Mouse (Mus musculus) ES-Bruce4 (cell line): ENCODE results near the gene Scnn1b. TPM values are rescaled to one million over a fixed set of nuclear protein-coding genes. Genes with fewer than 3 reads are reported as not detected.

Experiments
- H3K27ac ChIP-seq: 2 replicates; pipeline ENCODE4 v1.5.1; 2012; ENCODE audit warnings: low read length, inconsistent platforms; ENCODE audit not compliant: insufficient read depth
- H3K27me3 ChIP-seq: 2 replicates; pipeline ENCODE4 v1.6.1; 2012; ENCODE audit warnings: mild to moderate bottlenecking, low read length, inconsistent platforms; ENCODE audit not compliant: control insufficient read depth, poor library complexity, insufficient read depth, severe bottlenecking
- H3K36me3 ChIP-seq: 2 replicates; pipeline ENCODE4 v1.6.1; 2012; ENCODE audit warnings: inconsistent platforms, mild to moderate bottlenecking, low read length, moderate library complexity; ENCODE audit not compliant: control insufficient read depth, poor library complexity, insufficient read depth, severe bottlenecking
- H3K4me1 ChIP-seq: one replicate; pipeline ENCODE4 v1.8.1; 2011; ENCODE audit warnings: low read length; ENCODE audit not compliant: control insufficient read depth, insufficient read depth
- H3K4me3 ChIP-seq: 2 replicates; pipeline ENCODE4 v1.5.1; 2011; ENCODE audit warnings: low read depth, mild to moderate bottlenecking, low read length
- H3K9ac ChIP-seq: 2 replicates; pipeline ENCODE4 v1.6.1; 2012; ENCODE audit warnings: low read depth, mild to moderate bottlenecking, inconsistent platforms; ENCODE audit not compliant: poor library complexity, severe bottlenecking
- H3K9me3 ChIP-seq: replicated peaks from 2 replicates; pipeline ENCODE4 v1.6.1; 2012; ENCODE audit warnings: mild to moderate bottlenecking, low read length, inconsistent platforms; ENCODE audit not compliant: control insufficient read depth, poor library complexity, insufficient read depth, severe bottlenecking
- CTCF ChIP-seq: IDR thresholded peaks from one replicate; pipeline ENCODE4 v1.8.1; 2011; ENCODE audit warnings: low read depth, low read length
- EP300 ChIP-seq: IDR thresholded peaks from 2 replicates; pipeline ENCODE4 v1.6.1; 2011; ENCODE audit warnings: low read depth, low read length; ENCODE audit not compliant: insufficient read depth
- POLR2A ChIP-seq: IDR thresholded peaks from one replicate; pipeline ENCODE4 v1.8.1; 2011; ENCODE audit warnings: low read length; ENCODE audit not compliant: insufficient read depth
- polyA plus RNA-seq: library from polyadenylated mRNA; stranded (reverse); fragments of >200 nt; gene quantifications from 2 replicates; pipeline ENCODE4 v1.2.4, GENCODE M21; 2011; ENCODE audit warnings: low read depth; ENCODE audit not compliant: missing spikeins, insufficient read depth, insufficient read length

The Scnn1b gene
- polyA plus RNA-seq, 1 experiment = not detected

- Histone ChIP-seq H3K36me3 (no peaks in the 10 kb centered on the region), H3K27ac (no peak overlapping the region)
- TF ChIP-seq CTCF = no peak
- no peak for TF ChIP-seq EP300
- no peak for TF ChIP-seq POLR2A
Measured at GRCm38 (mm10) chr7:121946196-121946595, 81.4 kb downstream of the Scnn1b start.

DNA sequence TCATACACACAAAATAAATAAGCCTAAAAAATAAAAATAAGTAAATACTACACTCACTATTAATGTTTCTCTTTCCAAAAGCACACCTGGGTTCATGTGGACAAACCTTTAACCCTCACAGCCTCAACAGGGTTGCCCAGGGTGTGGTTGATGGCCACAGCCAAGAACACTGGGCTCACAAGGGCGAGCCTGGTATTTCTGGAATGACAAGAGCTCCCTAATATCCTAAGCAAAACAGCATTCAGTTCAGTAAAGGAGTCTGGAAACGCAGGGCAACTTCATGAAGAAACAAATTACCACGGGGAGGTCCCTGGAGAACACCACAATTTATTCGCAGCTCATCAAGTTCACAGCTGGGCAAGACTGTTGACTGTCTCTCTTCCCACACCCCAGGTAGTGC lies 82.7 kb downstream of the Scnn1b start:
- no peaks in the 10 kb centered on the region for H3K27me3 ChIP-seq
- no peak for TF ChIP-seq CTCF
- no peak for TF ChIP-seq POLR2A
- TF ChIP-seq EP300 = no peak
- no peaks in the 10 kb centered on the region for H3K4me1 ChIP-seq
- H3K4me3 ChIP-seq = no peak overlapping the region
- no peaks in the 10 kb centered on the region for H3K36me3 ChIP-seq
- H3K9ac ChIP-seq = no peak overlapping the region
- no peaks in the 10 kb centered on the region for H3K9me3 ChIP-seq
- no peak overlapping the region for H3K27ac ChIP-seq

More at GRCm38 (mm10) chr7:121946196-121946595, 81.4 kb downstream of the Scnn1b start:
- Histone ChIP-seq H3K9me3 (no peaks in the 10 kb centered on the region), H3K27me3 (no peaks in the 10 kb centered on the region), H3K4me1 (no peaks in the 10 kb centered on the region), H3K9ac (no peak overlapping the region), H3K4me3 (no peak overlapping the region)

GRCm38 (mm10) chr7:121954891-121955669 lies 90.2 kb downstream of the Scnn1b start:
- no peak for TF ChIP-seq POLR2A
- TF ChIP-seq CTCF = no peak
- no peak for TF ChIP-seq EP300
- H3K27me3 ChIP-seq = no peaks in the 10 kb centered on the region
- H3K27ac ChIP-seq = no peak overlapping the region
- H3K4me3 ChIP-seq = no peak overlapping the region
- H3K9me3 ChIP-seq = no peaks in the 10 kb centered on the region
- no peaks in the 10 kb centered on the region for H3K4me1 ChIP-seq
- peaks cover 6% of the 10 kb centered on the region for H3K36me3 ChIP-seq
- no peak overlapping the region for H3K9ac ChIP-seq

DNA sequence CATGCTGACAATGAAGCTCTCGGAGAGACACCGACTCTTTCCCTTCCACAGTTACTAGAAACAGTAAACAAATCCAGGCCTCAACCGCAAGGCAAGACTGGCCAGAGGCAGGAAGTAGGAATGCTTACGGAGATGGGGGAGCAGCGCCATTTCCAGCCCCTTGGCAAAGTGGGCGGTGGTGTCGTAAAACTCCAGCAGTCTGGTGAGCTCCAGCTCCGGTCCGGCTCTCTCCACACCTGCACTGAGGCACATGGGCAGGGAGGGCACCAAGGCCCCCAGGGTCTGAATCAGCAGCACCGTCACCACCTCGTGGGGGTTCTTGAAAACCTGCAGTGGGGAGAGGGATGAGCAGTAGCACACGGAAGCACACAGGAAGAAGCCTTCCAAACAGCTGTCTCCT lies 91.0 kb downstream of the Scnn1b start:
- Histone ChIP-seq H3K9ac (no peak overlapping the region), H3K27ac (no peak overlapping the region), H3K36me3 (peaks cover 6% of the 10 kb centered on the region), H3K4me3 (no peak overlapping the region), H3K27me3 (no peaks in the 10 kb centered on the region), H3K9me3 (no peaks in the 10 kb centered on the region), H3K4me1 (no peaks in the 10 kb centered on the region)
- no peak for TF ChIP-seq EP300
- no peak for TF ChIP-seq CTCF
- TF ChIP-seq POLR2A = no peak

DNA sequence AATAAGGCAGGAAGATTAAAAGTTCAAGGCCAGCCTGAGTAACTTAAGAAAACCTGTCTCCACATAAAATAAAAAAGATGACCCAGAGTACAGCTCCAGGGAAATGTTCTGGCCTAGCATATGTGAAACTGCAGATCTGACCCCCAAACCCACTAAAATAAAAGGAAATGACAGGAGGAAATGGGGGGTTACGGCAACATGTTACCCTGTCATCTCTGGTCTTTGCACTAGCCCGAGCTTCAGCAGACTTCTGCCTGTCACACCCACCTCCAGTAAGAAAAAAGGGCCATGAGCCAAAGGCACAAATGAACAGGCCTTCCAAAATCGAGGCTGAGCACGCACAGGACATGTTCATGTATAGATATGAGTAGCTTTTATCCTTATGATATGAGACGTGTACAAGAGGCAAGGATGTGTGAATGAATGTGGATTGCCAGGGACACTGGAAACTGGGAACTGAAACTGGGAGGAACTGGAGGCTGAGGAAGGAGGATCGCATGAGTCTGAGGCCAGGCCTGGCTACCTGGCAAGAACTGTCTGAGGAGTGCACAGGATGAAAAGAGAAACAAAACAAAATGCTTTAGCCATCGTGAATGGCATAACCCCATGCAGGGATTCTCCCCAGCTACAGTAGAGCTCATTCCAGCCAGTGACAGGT lies 97.2 kb downstream of the Scnn1b start:
- TF ChIP-seq POLR2A = no peak
- no peak for TF ChIP-seq CTCF
- no peak for TF ChIP-seq EP300
- Histone ChIP-seq H3K4me3 (no peak overlapping the region), H3K9me3 (no peaks in the 10 kb centered on the region), H3K27me3 (no peaks in the 10 kb centered on the region), H3K4me1 (no peaks in the 10 kb centered on the region), H3K36me3 (no peaks in the 10 kb centered on the region), H3K27ac (no peak overlapping the region), H3K9ac (no peak overlapping the region)

DNA sequence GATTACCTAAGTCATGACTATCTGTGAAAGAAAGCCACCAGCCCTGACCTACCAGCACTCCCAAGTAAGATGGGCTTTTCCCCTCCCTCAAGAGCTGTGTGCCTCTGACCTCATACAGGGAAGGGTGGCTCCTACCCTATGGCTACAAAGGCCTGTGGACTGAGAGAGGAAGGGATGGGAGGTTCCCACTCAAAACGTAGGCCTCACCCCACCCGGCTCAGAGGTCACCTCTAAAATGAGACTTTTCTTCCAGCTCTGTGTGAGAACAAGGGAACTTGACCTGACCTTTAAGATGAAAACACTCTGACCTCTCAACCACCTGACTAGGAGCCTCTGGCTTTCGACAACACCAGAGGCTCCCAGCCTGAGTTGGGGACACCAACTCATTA lies 97.7 kb downstream of the Scnn1b start:
- Histone ChIP-seq H3K9me3 (no peaks in the 10 kb centered on the region), H3K27me3 (no peaks in the 10 kb centered on the region), H3K36me3 (no peaks in the 10 kb centered on the region), H3K9ac (no peak overlapping the region), H3K27ac (no peak overlapping the region), H3K4me1 (no peaks in the 10 kb centered on the region), H3K4me3 (no peak overlapping the region)
- TF ChIP-seq EP300 (no peak), CTCF (no peak), POLR2A (no peak)
